Mouse (Mus musculus): ENCODE results near the gene Ece1. TPM values are rescaled to one million over a fixed set of nuclear protein-coding genes. Genes with fewer than 3 reads are reported as not detected.

Ece1 gene
- total RNA-seq, 2 experiments from 2014 or later, result 279 to 303 TPM

DNA sequence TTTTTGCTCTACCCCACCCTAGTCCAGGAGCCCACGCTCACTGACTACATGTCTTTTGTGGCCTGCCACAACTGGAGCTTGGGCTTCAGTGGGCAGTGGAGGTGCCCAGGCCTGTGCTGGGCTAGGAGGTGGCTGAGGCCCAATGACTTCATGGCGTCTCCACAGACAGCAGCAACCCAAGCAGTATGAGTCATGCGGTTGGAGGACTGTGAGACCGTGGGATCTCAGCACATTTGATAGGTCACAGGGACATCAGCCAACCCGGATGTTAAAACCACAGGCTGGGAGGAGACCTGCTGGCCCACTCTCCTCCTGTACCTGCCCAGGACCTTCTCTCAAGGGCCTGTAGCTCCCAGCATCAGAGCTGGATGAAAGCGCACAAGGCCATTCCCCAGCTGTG, 8.2 kb upstream of the Ece1 start:
- DNase-seq (ENCODE audit: low spot score in 2 of 2), result no peak

- peak; percentile 50 to 60 for DNase-seq (ENCODE audit: low spot score in 2 of 2)
These were observed 6.2 kb upstream of the Ece1 start for GRCm38 (mm10) chr4:137855741-137856341.

- DNase-seq (ENCODE audit: low spot score in 2 of 2), result no peak
These were observed 4.9 kb upstream of the Ece1 start for GRCm38 (mm10) chr4:137857116-137857515.

- no peak for DNase-seq (ENCODE audit: low spot score in 2 of 2)
These were observed 3.7 kb upstream of the Ece1 start for GRCm38 (mm10) chr4:137858371-137858770.

- no peak for DNase-seq (ENCODE audit: low spot score in 2 of 2)
These were observed 501 bp upstream of the Ece1 start for GRCm38 (mm10) chr4:137861461-137862011.

DNA sequence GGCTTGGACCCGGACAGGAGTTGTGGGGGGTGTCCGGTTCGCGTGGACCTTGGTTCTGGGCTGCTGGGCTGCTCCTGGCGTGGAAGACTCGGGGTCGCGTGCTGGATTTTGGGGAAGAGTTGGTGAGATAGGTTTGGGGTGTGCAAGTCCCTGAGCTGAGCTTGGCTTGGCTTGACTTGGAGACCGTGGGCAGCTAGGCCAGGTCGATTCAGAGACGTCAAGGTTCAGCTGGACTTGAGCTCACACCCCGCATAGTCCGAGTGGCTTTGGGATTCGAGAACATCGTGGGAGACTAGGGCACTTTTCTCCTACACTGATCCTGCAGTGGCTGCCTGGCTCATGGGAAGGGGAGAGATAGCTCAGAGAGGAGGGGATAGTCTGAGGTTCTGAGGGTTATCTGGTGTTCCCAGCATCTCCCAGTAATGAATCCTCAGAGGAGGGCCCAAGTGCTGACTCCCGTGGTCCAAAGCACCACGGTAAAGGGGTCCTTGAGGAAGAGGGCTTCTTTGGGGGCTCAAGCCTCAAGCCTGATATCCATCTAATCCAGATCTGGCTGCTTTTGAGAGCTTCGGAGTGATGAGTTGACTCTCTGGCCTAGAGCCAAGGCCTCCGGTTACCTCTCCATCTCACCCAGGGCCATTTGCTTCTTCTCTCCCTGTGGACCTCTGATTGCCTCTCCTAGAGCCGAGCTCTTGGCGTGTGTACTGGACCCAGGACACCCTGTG, 641 bp downstream of the Ece1 start:
- no peak for DNase-seq (ENCODE audit: low spot score in 2 of 2)

GRCm38 (mm10) chr4:137864031-137864430, 2.0 kb downstream of the Ece1 start:
- DNase-seq (ENCODE audit: low spot score in 2 of 2), result no peak

DNA sequence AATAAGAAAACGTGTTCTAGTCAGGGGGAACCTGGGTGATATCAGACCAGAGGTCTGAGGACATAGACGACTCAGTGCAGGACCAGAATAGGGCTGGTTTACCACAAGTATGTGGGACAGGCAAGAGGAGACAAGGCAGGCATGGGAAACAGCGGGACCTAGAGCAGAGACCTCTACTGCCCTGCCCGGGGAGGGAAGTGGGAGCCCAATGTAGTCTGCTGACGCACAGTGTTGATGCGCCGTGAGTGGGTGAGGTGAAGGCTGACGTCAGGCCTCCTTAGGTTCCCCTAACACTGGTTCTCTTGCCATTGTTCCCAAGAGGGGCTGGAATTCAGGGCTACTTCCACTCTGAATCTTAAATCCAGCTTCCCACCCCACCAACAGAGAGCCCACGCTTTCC, 2.7 kb downstream of the Ece1 start:
- DNase-seq (ENCODE audit: low spot score in 2 of 2), result no peak

DNA sequence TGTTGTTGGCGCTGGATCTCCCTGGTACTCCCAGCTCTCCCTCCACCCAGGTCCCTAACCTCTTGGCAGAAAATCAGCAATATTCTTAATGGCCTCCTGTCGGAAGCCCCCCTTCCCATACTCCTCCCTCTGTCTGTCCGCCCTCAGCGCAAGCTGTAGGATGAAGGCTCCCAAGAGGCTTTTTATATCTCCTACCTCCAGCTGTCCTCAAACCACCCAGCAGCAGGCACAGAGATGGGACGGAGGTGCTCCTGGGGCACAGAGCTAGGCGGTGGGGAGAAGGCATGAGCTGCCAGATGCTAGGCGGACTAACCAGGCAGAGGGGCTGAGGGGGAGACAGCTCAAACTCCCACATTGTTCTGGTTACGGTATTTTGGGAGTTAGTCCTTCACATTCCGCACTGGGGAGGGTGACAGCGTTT, 3.2 kb downstream of the Ece1 start:
- DNase-seq (ENCODE audit: low spot score in 2 of 2), result no peak

GRCm38 (mm10) chr4:137866206-137866863, 4.3 kb downstream of the Ece1 start:
- no peak for DNase-seq (ENCODE audit: low spot score in 2 of 2)

GRCm38 (mm10) chr4:137867225-137867624, 5.2 kb downstream of the Ece1 start:
- DNase-seq (ENCODE audit: low spot score in 2 of 2), result no peak

GRCm38 (mm10) chr4:137867675-137868257, 5.7 kb downstream of the Ece1 start:
- peak in 1 of 2 experiments; percentile 50 for DNase-seq (ENCODE audit: low spot score in 2 of 2)

DNA sequence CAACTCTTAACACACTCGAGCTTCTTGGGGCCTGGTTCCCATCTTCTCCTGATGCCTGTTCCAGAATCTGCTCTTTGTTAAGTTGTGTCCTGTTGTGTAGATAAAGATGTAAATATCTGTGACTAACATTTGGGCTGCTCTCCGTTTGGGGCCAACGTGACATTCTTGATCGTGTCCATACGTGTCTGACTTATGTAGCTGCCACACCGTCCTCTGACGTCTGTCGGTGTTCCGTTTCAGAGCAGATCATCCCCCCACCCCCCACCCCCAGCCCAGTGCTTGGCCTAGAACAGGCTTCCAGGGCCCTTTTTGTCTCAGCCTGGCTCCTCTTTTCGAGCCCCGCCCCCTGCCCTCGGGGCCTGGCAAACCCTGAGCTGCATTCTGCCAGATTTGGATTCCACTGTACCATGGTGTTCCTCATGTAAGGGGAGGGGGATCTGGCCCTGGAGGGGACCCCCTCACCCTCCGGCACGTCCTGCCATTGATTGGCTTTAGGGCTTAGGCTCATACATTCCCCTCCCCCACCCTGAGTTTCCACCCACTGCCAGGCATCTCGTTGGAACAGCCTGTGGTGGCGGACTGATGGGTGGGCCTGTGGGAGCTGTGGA, 7.7 kb downstream of the Ece1 start:
- DNase-seq (ENCODE audit: low spot score in 2 of 2), result no peak

DNA sequence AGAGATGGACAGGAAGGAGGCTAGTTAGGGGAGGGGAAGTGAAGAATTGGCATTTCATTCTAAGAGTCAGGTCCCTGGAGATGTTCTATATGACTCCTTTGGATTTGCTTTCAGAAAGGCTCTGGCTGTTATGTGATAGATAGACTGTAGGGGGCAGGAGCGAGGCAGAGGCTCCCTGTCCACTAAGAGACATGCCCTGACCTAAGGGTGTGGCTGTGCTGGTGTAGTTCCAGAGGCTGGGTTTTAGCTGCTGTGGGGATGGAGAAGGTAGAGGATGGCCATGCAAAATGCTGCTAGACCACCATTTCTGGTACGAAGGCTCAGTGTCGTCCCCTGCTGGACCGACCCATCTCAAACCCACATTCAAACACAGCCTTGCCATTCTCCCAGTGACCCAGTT, 8.9 kb downstream of the Ece1 start:
- no peak for DNase-seq (ENCODE audit: low spot score in 2 of 2)

DNA sequence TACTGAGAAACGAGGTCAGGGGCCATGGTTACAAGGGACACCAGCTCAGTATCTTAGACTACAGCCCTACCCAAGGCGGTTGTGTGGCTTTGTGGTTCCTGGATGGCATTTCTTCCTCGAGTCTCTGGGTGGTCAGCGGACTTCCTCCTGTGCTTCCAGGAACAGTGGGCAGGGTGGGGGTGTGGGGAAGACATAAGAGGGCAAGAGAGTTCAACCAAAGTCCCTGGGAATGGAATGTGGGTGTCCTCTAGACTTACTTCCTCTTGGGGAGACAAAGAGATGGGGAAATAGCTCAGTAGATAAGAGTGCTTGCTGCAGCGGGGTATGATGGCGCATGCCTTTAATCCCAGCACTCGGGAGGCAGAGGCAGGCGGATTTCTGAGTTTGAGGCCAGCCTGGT, 9.4 kb downstream of the Ece1 start:
- no peak for DNase-seq (ENCODE audit: low spot score in 2 of 2)

DNA sequence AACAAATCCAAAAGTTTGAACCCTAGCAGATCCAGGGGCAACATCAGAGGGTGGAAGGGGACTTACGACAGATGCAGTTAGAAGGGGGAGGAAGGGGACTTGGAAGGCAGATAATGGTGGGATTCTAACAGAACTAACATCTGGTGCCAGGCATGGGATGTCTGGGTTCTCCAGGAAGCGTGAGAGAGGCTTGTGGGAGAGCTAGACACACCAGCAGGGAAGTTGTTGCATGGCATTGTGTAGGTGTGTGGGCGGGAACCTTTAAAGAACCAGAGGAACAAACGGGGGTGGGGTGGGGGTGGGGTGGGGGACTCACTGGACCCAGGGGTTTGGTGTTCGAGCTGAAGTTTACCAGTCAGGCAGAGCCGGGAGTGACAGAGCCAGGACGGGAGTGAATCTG, 12.3 kb downstream of the Ece1 start:
- DNase-seq (ENCODE audit: low spot score in 2 of 2), result no peak

DNA sequence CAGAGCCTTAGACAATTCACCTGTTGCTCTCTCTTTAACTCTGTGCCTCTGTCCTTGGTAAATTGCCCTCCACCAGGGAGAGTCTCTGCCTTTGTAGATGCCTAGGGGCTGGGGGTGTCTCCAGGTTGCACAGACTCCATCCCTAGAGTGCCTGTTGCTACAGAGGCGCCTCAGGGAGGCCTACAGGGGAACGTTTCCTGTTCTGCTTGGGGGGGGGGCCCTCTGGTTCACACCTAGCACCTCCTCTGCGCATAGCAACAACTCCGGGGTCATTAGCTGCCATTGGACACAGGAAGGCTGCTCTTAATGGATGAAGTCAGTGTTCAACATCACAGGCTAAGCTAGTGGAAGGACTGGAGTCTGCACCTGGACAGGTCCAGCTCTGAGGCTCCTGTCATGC, 12.8 kb downstream of the Ece1 start:
- no peak for DNase-seq (ENCODE audit: low spot score in 2 of 2)

- no peak for DNase-seq (ENCODE audit: low spot score in 2 of 2)
These were observed 13.5 kb downstream of the Ece1 start for GRCm38 (mm10) chr4:137875466-137876092.

DNA sequence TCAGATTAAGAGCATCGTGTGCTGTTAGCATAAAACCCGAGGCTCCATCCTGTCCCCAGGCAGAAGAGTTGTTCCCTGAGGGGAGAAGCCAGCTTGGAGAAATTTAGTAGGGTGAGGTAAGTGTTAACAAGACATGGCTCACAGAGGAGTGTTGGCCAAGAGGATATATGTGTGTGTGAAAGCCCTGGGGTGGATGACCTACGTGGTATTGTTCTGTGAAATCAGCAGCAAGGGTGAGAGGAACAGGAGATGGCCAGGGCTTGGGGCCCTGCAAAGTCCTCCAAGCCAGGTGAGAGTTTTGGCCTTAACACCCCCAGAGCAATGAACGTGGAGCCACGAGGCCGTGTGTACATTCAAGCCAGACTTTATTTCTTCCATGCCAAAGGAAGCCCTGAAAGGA, 14.8 kb downstream of the Ece1 start:
- no peak for DNase-seq (ENCODE audit: low spot score in 2 of 2)

DNA sequence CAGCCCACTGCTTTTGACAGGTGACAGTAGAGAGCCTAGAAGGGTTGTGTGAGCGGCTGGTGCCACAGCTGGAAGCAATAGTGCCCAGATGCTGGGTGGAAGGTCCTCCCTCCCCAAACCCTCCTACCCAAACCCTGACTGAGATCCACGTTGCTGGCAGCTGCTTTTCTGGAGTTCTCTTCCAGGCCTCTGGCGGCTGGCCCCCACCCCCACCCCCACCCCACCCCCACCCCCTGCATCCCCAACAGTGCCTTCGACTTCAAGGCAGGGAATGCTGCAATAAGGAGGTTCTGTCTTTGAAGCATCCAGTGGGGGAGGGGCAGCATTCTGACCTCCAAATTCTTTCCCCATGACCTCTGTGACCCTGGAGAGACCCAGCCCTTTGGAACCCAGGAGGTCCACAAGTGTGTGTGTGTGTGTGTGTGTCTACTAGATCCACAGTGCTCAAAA, 15.4 kb downstream of the Ece1 start:
- DNase-seq (ENCODE audit: low spot score in 2 of 2), result no peak
